25 mouse cellular contexts compared by ENCODE assay signal in genomic region chr7:101031234-101031633, GRCm38 (mm10). TPM values are rescaled to one million over a fixed set of nuclear protein-coding genes. Genes with fewer than 3 reads are reported as not detected.
A peak's percentile ranks its signal among the peaks of the same experiment; 100 is the strongest.
DNase-seq lines count a peak whose midpoint lies in the region; ATAC-seq and TF ChIP-seq lines count a peak whose summit lies in the region.
"Had no signal": no experiment of that assay in that cellular context is flagged by ENCODE, and none has a peak within 500 bp of the region (broad histone marks: within the 10 kb centered on the region; RNA-seq: fewer than 3 reads in every experiment).

No protein-coding gene starts in this region.

- no peak overlapping the region for H3K4me3 ChIP-seq in embryonic facial prominence, embryonic 14.5 days (ENCODE audit: low read depth, low read length)
- H3K4me3 ChIP-seq in embryonic facial prominence, embryonic 10.5 days, result no peak overlapping the region
- no peak overlapping the region for H3K4me3 ChIP-seq in hindbrain, postnatal 0 days (ENCODE audit: low read length)
- no peak overlapping the region for H3K4me3 ChIP-seq in hindbrain, embryonic 10.5 days
- H3K4me3 ChIP-seq: forebrain, embryonic 10.5 days; heart, embryonic 13.5 days; kidney, embryonic 15.5 days; limb, embryonic 13.5 days; liver, embryonic 12.5 days; myocyte; neural tube, embryonic 13.5 days had no signal

- peak; percentile 40 for DNase-seq in embryonic facial prominence, embryonic 14.5 days (ENCODE audit: low spot score)
- no peak for DNase-seq in embryonic facial prominence, embryonic 10.5 days (ENCODE audit: low spot score)
- peak; percentile 23 for DNase-seq in hindbrain, postnatal 0 days (ENCODE audit: low spot score)
- DNase-seq in hindbrain, embryonic 10.5 days (ENCODE audit: low spot score), result no peak
- DNase-seq in lung, postnatal 4 days, result peak; percentile 17 to 53
- no peak for DNase-seq in lung, postnatal 14 days
- DNase-seq in frontal cortex, postnatal 36 days (ENCODE audit: low spot score in 2 of 2), result no peak
- DNase-seq: kidney, adult 11 months; kidney, postnatal 36 days; lung, adult 18-20 months; midbrain, embryonic 14.5 days; retina, postnatal 1 day; right cerebral cortex, postnatal 25 days; spleen, adult 18-20 months; thymus, postnatal 25 days had no signal

- no peaks in the 10 kb centered on the region for H3K9me3 ChIP-seq in embryonic facial prominence, embryonic 14.5 days (ENCODE audit: control insufficient read depth, low read length)
- no peaks in the 10 kb centered on the region for H3K9me3 ChIP-seq in embryonic facial prominence, embryonic 10.5 days
- no peaks in the 10 kb centered on the region for H3K9me3 ChIP-seq in hindbrain, postnatal 0 days (ENCODE audit: low read length)
- no peaks in the 10 kb centered on the region for H3K9me3 ChIP-seq in hindbrain, embryonic 10.5 days
- H3K9me3 ChIP-seq: forebrain, embryonic 10.5 days; heart, embryonic 13.5 days; kidney, embryonic 15.5 days; limb, embryonic 13.5 days; liver, embryonic 12.5 days; neural tube, embryonic 13.5 days had no signal

- 51% methylated on average over 8 of the region's 8 CpGs for WGBS in embryonic facial prominence, embryonic 14.5 days
- 61% methylated on average over 8 of the region's 8 CpGs for WGBS in embryonic facial prominence, embryonic 10.5 days
- WGBS in hindbrain, postnatal 0 days, result 38% methylated on average over 8 of the region's 8 CpGs
- 66% methylated on average over 8 of the region's 8 CpGs for whole genome bisulfite sequencing in hindbrain, embryonic 10.5 days

- TF ChIP-seq CTCF in hindbrain, postnatal 0 days (IDR thresholded peaks at IDR 0.05; ENCODE audit: low read depth), result no peak

- ATAC-seq in embryonic facial prominence, embryonic 14.5 days (ENCODE audit: low read depth), result 0 out of 2 replicates have a peak, but pooled peaks have one; percentile 30
- ATAC-seq in hindbrain, postnatal 0 days, result no peak
- ATAC-seq: liver, embryonic 12.5 days had no signal

- H3K9ac ChIP-seq in embryonic facial prominence, embryonic 14.5 days (ENCODE audit: low read depth, low read length), result no peak overlapping the region
- no peak overlapping the region for H3K9ac ChIP-seq in hindbrain, postnatal 0 days (replicated peaks; ENCODE audit: low read length)
- H3K9ac ChIP-seq: heart, embryonic 13.5 days; kidney, embryonic 15.5 days; limb, embryonic 13.5 days; liver, embryonic 12.5 days; neural tube, embryonic 13.5 days had no signal

- no peaks in the 10 kb centered on the region for H3K36me3 ChIP-seq in embryonic facial prominence, embryonic 14.5 days (ENCODE audit: control insufficient read depth, insufficient read depth, low read length)
- no peaks in the 10 kb centered on the region for H3K36me3 ChIP-seq in embryonic facial prominence, embryonic 10.5 days (replicated peaks)
- no peaks in the 10 kb centered on the region for H3K36me3 ChIP-seq in hindbrain, postnatal 0 days (ENCODE audit: insufficient read depth, low read length)
- H3K36me3 ChIP-seq in hindbrain, embryonic 10.5 days, result no peaks in the 10 kb centered on the region
- H3K36me3 ChIP-seq: forebrain, embryonic 10.5 days; heart, embryonic 13.5 days; kidney, embryonic 15.5 days; limb, embryonic 13.5 days; liver, embryonic 12.5 days; neural tube, embryonic 13.5 days had no signal

- H3K4me2 ChIP-seq in embryonic facial prominence, embryonic 14.5 days (ENCODE audit: low read depth, low read length), result no peak overlapping the region
- no peak overlapping the region for H3K4me2 ChIP-seq in hindbrain, postnatal 0 days (ENCODE audit: low read depth, low read length)
- H3K4me2 ChIP-seq: heart, embryonic 13.5 days; kidney, embryonic 15.5 days; limb, embryonic 13.5 days; liver, embryonic 12.5 days; neural tube, embryonic 13.5 days had no signal

- H3K27me3 ChIP-seq in embryonic facial prominence, embryonic 14.5 days (replicated peaks; ENCODE audit: control insufficient read depth, insufficient read depth, low read length), result no peaks in the 10 kb centered on the region
- H3K27me3 ChIP-seq in embryonic facial prominence, embryonic 10.5 days (replicated peaks; ENCODE audit: low read depth, poor library complexity, severe bottlenecking), result 0 out of 2 replicates have a peak, but pooled peaks cover 4% of the 10 kb centered on the region
- H3K27me3 ChIP-seq in hindbrain, postnatal 0 days (ENCODE audit: insufficient read depth, low read length), result no peaks in the 10 kb centered on the region
- H3K27me3 ChIP-seq in hindbrain, embryonic 10.5 days (ENCODE audit: insufficient read depth, poor library complexity, severe bottlenecking), result no peaks in the 10 kb centered on the region
- H3K27me3 ChIP-seq: heart, embryonic 13.5 days; kidney, embryonic 15.5 days; limb, embryonic 13.5 days; neural tube, embryonic 13.5 days had no signal

- no peaks in the 10 kb centered on the region for H3K4me1 ChIP-seq in embryonic facial prominence, embryonic 14.5 days (ENCODE audit: control insufficient read depth, insufficient read depth, low read length)
- H3K4me1 ChIP-seq in embryonic facial prominence, embryonic 10.5 days, result peaks cover 9% of the 10 kb centered on the region
- H3K4me1 ChIP-seq in hindbrain, postnatal 0 days (ENCODE audit: insufficient read depth, low read length), result no peaks in the 10 kb centered on the region
- peaks cover 5% of the 10 kb centered on the region; the same call in 1 of the 2 replicates for H3K4me1 ChIP-seq in hindbrain, embryonic 10.5 days (replicated peaks)
- H3K4me1 ChIP-seq: neural tube, embryonic 13.5 days had no signal

- no peak overlapping the region for H3K27ac ChIP-seq in embryonic facial prominence, embryonic 14.5 days (replicated peaks; ENCODE audit: low read depth, low read length)
- H3K27ac ChIP-seq in embryonic facial prominence, embryonic 10.5 days (replicated peaks), result no peak overlapping the region; the same call in 1 of the 2 replicates
- H3K27ac ChIP-seq in hindbrain, postnatal 0 days, result peak overlapping the region; percentile 36; the same call in 1 of the 2 replicates
- H3K27ac ChIP-seq in hindbrain, embryonic 10.5 days, result no peak overlapping the region
- H3K27ac ChIP-seq: forebrain, embryonic 10.5 days; heart, embryonic 13.5 days; kidney, embryonic 15.5 days; limb, embryonic 13.5 days; liver, embryonic 12.5 days; neural tube, embryonic 13.5 days had no signal

RNA-seq across cellular contexts. Expression of gene P2ry2, which starts 18.6 kb away (rescaled TPM):
- polyA plus RNA-seq in embryonic facial prominence, embryonic 14.5 days (2014; fragmentation: Nextera tagmentation; extraction: Ambion mirVana), result 2.0 and 2.3 TPM in 2 replicates
- 0.31 and 0.50 TPM in 2 replicates for polyA plus RNA-seq in embryonic facial prominence, embryonic 10.5 days (2016; fragmentation: Nextera tagmentation; extraction: Ambion mirVana)
- total RNA-seq in hindbrain, postnatal 0 days (2014; rRNA removed), result 0.07 and 0.52 TPM in 2 replicates
- polyA plus RNA-seq in hindbrain, postnatal 0 days (2015; fragmentation: Nextera tagmentation; extraction: Ambion mirVana), result 0.51 and 0.95 TPM in 2 replicates
- 0.86 and 0.89 TPM in 2 replicates for polyA plus RNA-seq in hindbrain, embryonic 10.5 days (2016; fragmentation: Nextera tagmentation; extraction: Ambion mirVana)

RNA-seq across cellular contexts. Expression of gene P2ry6, which starts 56.8 kb away (rescaled TPM):
- polyA plus RNA-seq in embryonic facial prominence, embryonic 14.5 days (2014; fragmentation: Nextera tagmentation; extraction: Ambion mirVana), result 6.9 and 7.3 TPM in 2 replicates
- 1.8 and 3.0 TPM in 2 replicates for polyA plus RNA-seq in embryonic facial prominence, embryonic 10.5 days (2016; fragmentation: Nextera tagmentation; extraction: Ambion mirVana)
- 1.5 and 3.5 TPM in 2 replicates for total RNA-seq in hindbrain, postnatal 0 days (2014; rRNA removed)
- 3.4 and 3.6 TPM in 2 replicates for polyA plus RNA-seq in hindbrain, postnatal 0 days (2015; fragmentation: Nextera tagmentation; extraction: Ambion mirVana)
- polyA plus RNA-seq in hindbrain, embryonic 10.5 days (2016; fragmentation: Nextera tagmentation; extraction: Ambion mirVana), result 2.3 and 3.3 TPM in 2 replicates
- total RNA-seq: common myeloid progenitor, adult 5-6 weeks; hematopoietic stem cell, adult 5-6 weeks; megakaryocyte-erythroid progenitor cell, adult 5-6 weeks had no signal

Comparison
In these comparisons a context has a peak if more than half of its experiments do, and no peak if none do; other contexts are left out.
1. DNase-seq: peak in embryonic facial prominence, embryonic 14.5 days (single experiment), hindbrain, postnatal 0 days (single experiment) and lung, postnatal 4 days (2 of 2); none in embryonic facial prominence, embryonic 10.5 days (single experiment), hindbrain, embryonic 10.5 days (single experiment), lung, postnatal 14 days (single experiment) and frontal cortex, postnatal 36 days (0 of 2).